Mouse (Mus musculus): Measurements from ENCODE around the gene Grm2. TPM values are rescaled to one million over a fixed set of nuclear protein-coding genes. Genes with fewer than 3 reads are reported as not detected.

The Grm2 gene
- polyA plus RNA-seq (2017; shearing (Covaris generic)), result not detected

DNA sequence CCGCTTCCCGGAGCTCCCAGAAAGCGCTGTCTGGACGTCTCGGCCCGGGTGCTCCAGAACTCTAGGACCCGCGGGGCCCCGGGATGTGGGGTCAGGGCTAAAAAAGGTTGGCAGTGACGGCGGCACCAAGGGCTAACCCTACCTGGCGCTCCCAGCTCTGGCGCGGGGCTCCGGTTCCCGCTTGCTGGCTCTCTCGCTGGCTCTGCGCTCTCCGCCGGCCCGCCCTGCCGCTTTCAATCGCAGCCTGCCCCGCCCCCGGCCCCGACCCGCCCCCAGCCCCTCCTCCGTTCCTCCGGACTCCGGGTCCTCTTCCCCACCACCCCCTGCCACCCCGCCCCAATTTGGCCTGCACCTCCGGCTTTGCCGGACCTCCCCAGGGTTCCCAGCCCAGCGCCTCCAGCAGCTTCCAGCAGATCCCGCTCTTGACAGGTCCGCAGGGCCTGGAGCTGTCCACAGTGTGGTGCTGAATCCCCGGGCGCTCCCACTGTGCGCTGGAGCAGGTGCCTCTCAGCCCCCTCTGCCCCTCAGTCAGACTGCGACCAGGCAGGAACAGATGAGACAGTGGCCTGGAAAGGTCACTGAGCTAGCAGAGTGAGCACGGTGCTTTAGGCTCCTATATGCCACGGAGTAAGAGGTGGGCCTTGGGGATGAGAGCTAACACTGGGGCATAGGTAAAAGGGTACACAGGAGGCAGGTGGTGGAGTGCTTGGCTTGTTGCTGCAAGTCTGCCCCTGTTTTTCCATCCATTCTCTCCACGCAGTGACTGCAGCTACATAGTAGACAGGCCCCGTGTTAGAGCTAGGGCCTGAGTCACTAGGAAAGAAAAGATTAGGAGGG is at the start of gene Grm2:
TSS of gene Grm2 (minus strand) at position 199 of the 837 bp plus-strand sequence.
- no peak for ATAC-seq

DNA sequence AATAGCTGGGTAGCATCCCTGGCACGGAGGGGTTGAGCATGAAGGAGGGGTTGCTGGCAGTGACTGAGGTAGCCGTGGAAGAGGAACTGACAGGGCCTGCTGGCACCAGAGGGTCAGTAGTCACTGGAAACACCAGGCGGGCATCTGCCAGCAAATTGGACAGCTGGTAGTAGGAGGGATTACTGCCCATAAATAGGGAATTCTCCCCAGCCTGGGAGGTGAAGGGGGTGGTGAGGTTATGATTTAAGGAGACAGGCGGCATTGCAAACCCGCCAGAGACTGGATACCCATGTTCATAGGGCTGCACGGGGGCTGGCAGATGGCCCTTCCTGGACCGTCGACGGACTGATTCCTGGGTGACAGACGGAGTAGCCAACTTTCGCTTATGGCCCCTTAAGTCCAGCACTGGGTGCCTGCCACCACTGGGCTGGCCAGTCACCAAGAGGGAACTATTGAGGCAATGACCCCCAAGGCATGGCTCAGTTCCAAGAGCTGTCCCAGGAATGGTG is 37.1 kb upstream of the Grm2 start:
- ATAC-seq, result no peak

GRCm38 (mm10) chr9:106688834-106689233 is 33.0 kb upstream of the Grm2 start:
- no peak for ATAC-seq

DNA sequence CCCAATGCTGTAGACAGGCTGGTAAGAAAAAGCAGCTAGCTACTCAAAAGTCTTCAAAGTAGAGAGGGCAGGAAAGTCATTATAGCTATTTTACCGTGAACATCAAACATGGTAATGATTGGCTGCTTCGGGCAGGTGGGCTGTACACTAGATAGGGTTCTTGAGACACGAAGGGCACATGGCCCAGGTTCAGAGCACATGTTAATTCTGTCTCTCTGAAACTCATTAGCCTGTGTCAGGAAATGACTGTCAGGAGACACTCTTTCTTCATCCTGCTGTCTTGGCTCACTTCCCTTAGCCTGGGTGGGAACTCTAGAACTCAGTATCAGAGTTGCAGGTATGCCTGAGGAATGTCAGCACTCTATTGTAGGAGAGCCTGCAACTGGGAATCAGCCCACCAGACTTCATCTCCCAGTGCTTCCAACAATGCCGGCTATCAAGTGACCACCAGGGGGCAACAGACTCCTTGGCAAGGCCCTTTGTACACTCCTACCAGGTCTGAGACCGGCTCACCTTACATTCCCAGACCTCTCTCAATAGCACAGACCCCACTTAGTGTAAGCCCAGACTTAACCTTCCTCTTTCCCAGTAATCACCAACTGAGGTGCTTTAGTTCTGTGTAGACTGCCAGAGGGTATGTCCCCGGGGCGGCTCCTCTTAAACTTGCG is 31.2 kb upstream of the Grm2 start:
- peak; percentile 27 for ATAC-seq

DNA sequence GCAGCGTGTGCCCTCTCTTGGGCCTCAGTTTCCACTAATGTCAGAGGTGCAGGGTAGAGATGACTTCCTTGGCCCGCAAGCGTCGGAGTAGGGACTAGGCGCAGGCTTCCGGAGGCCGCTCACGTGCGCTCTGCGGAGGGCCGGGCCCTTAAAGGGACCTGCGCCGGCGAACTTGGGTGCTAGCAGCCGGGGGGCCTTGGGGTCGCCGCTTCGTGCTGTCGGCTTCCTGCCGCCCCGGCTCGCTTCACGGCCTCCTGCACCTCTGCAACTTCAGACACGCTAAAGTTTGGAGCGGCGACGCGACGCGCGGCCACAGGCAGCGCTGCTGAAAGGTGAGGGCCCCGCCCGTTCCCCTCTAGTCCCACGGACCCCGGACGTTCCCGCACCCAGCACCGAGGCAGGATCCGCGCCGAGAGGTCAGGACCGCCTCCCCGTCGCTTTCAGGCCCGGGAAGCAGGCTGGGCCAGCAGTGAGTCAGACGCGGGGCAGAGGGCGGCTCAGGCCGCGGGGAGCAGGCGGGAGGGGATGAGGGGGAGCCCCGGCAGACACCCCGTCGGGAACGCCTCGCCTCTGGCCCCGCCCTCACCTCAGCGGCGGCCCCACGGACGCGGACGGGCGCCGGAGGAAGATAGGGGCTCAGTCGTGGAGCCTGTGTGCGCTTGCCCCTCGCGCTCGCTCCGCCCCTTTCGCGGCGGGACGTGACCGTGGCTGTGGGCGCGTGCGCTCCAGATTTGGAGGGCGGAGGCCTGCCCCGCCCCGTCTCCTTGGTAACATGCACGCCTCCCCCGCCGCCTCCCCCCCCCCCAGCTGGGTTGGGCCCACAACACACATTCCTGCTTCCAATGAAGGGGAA is 29.6 kb upstream of the Grm2 start, which contains the start of gene Tex264:
TSS of gene Tex264 (minus strand) at position 679 of the 853 bp plus-strand sequence.
- peak; percentile 81 for ATAC-seq

DNA sequence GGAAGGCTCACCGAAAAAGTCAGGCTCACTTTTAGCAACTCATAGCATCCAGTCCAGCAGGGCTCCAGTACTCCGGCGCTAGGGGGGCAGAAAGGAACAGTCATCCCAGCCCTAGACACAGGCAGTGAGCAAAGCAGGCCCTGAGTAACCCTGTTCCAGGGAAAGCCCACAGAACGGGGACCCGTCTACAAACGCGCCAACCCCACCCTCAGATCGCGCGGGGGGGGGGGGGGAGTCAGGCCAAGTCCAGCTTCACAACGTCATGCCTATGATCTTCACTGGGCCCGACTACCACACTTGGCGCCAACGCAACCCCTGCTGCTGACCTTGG is 29.0 kb upstream of the Grm2 start:
- ATAC-seq, result no peak

GRCm38 (mm10) chr9:106684093-106684872 is 28.4 kb upstream of the Grm2 start:
- no peak for ATAC-seq

DNA sequence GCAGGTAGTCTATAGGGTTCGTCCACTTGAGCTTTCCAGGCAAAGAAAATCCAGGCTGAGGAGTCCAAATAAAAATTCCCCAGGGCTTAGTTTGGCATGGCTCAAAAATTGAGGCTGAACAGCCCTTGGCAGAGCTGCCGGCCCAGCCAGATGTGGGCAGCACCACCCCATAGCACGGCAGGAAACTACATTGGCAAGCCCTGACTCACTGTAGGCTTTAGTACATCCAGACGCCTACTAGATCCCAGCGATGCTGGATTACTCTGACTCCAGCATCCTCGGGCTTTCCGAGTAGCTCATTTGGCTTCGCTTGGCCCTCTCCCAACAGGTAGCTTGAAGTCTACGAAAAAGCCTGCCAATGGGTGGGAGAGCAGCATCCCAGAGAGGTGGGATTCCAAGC is 25.1 kb upstream of the Grm2 start:
- no peak for ATAC-seq

DNA sequence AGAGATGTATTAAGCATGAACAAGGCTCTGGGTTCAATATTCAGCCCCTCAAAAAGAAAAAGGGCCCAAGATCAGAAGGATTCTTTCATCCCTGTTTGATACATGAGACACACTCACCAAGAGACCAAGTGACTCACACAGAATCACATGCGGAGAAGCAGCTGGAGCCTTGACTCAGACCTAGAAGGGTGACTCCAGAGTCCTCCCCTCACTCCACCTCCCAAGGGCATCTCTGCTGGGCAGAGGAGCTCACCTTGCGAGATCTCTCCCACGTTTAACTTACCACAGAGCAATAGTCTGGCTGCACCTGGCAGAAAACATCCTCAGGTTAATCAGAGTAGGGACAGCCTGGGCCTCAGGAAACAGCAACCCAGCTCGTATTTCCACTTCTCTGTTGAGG is 22.4 kb upstream of the Grm2 start:
- ATAC-seq, result no peak

- ATAC-seq, result no peak
Measured at GRCm38 (mm10) chr9:106677702-106678101, 21.8 kb upstream of the Grm2 start.

- no peak for ATAC-seq
Measured at GRCm38 (mm10) chr9:106676571-106676970, 20.7 kb upstream of the Grm2 start.

DNA sequence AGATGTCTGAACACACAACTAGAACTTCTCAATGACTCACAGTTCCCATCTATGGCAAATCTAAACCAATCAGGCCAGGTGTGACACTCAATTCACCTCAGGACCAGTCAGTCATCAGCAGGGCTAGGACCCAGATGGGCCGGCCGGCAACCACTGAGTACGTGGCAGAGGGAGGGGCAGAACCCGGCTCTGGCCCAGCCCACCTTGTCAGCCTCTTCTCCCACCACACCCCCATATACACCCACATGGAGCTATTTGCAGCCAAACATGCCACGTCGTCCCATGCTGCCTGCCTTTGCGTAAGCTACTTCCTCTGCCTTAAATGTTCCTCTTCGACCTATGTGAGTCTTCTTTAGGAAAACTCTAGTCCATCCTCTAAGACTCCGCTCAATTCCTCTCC is 20.1 kb upstream of the Grm2 start:
- no peak for ATAC-seq

- peak; percentile 66 for ATAC-seq
Measured at GRCm38 (mm10) chr9:106675480-106675879, 19.6 kb upstream of the Grm2 start.

GRCm38 (mm10) chr9:106673860-106674259 is 18.0 kb upstream of the Grm2 start:
- no peak for ATAC-seq

DNA sequence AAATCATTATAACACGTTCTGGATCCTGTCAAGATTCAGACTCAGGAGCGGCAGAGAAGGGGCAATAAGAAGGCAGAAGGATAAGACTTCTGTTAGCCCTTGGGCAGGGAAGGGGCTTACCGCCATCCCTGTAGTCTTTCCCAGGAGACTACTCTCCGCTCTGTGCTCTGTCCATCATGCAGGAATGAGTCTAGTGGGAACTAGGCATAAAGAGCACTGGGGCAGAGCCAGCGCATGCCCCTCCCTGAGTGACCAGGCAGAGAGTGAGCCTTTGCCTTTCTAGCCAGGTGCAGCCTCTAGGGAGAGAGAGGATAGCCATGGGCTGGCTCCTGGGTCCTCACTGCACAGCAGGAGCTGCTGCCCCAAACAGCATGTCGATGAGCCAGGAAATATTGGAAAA is 9.0 kb upstream of the Grm2 start:
- ATAC-seq, result no peak

GRCm38 (mm10) chr9:106664433-106664832 is 8.6 kb upstream of the Grm2 start:
- no peak for ATAC-seq

GRCm38 (mm10) chr9:106663200-106663599 is 7.3 kb upstream of the Grm2 start:
- ATAC-seq, result no peak

GRCm38 (mm10) chr9:106659935-106660334 is 4.1 kb upstream of the Grm2 start:
- ATAC-seq, result no peak

- ATAC-seq, result no peak
Measured at GRCm38 (mm10) chr9:106659441-106659840, 3.6 kb upstream of the Grm2 start.

- no peak for ATAC-seq
Measured at GRCm38 (mm10) chr9:106657592-106657991, 1.7 kb upstream of the Grm2 start.

GRCm38 (mm10) chr9:106656820-106657219 is 938 bp upstream of the Grm2 start:
- ATAC-seq, result no peak

- no peak for ATAC-seq
Measured at GRCm38 (mm10) chr9:106652720-106653119, 3.2 kb downstream of the Grm2 start.
